In genomic region chr2:18046758-18047645, GRCm38 (mm10) we compare ENCODE assay signal across 8 mouse cellular contexts. TPM values are rescaled to one million over a fixed set of nuclear protein-coding genes. Genes with fewer than 3 reads are reported as not detected.
DNase-seq lines count a peak whose midpoint lies in the region; ATAC-seq lines count a peak whose summit lies in the region.
"Had no signal": no experiment of that assay in that cellular context is flagged by ENCODE, and none has a peak within 500 bp of the region (broad histone marks: within the 10 kb centered on the region; RNA-seq: fewer than 3 reads in every experiment).

No protein-coding gene starts in this region.

- peak overlapping the region; percentile 90 for H3K4me2 ChIP-seq in hindbrain, embryonic 15.5 days

- peak overlapping the region; percentile 90 for H3K4me3 ChIP-seq in hindbrain, embryonic 15.5 days
- peak overlapping the region; percentile 31 for H3K4me3 ChIP-seq in macrophage (ENCODE audit: inconsistent target)

- DNase-seq in R1 (ENCODE audit: low read depth, low spot score), result peak; percentile 65
- DNase-seq in cerebellum, postnatal 10 days, result peak; percentile 82 to 85
- peak; percentile 62 to 78 for DNase-seq in gastrocnemius, adult 8-10 months (ENCODE audit: low spot score in 2 of 2)
- DNase-seq in left cerebral cortex, adult 8-10 months (ENCODE audit: low spot score in 2 of 2), result peak; percentile 57 to 66
- DNase-seq in right cerebral cortex, postnatal 25 days, result peak; percentile 67

- H3K27me3 ChIP-seq in hindbrain, embryonic 15.5 days, result no peaks in the 10 kb centered on the region

- H3K79me2 ChIP-seq in macrophage (ENCODE audit: inconsistent target), result no peaks in the 10 kb centered on the region

- H3K36me3 ChIP-seq in hindbrain, embryonic 15.5 days, result no peaks in the 10 kb centered on the region
- no peaks in the 10 kb centered on the region for H3K36me3 ChIP-seq in macrophage (ENCODE audit: inconsistent target)

- peak; percentile 2 for ATAC-seq in hindbrain, embryonic 15.5 days (ENCODE audit: low FRiP score, low read depth)

- H3K9me3 ChIP-seq in hindbrain, embryonic 15.5 days, result no peaks in the 10 kb centered on the region

- peak overlapping the region; percentile 99 for H3K9ac ChIP-seq in hindbrain, embryonic 15.5 days

- H3K4me1 ChIP-seq in hindbrain, embryonic 15.5 days (replicated peaks), result peaks cover 51% of the 10 kb centered on the region

- under 1% methylated on average over 64 of the region's 64 CpGs for WGBS in hindbrain, embryonic 15.5 days
- WGBS in macrophage (ENCODE audit: missing documents), result under 1% methylated on average over 61 of the region's 64 CpGs

- peak overlapping the region; percentile 100 for H3K27ac ChIP-seq in hindbrain, embryonic 15.5 days (replicated peaks)
- no peak overlapping the region for H3K27ac ChIP-seq in macrophage

RNA-seq across cellular contexts. Expression of gene Skida1, which starts 1.8 kb away (rescaled TPM):
- under 1 TPM; 0.07 to 0.34 (median 0.13) TPM for total RNA-seq in gastrocnemius, adult 8-10 months (2022)
- 6.5 and 7.1 TPM in 2 replicates for polyA plus RNA-seq in hindbrain, embryonic 15.5 days (2015; fragmentation: Nextera tagmentation; extraction: Ambion mirVana)
- total RNA-seq in left cerebral cortex, adult 8-10 months (2022), result 10 to 100 TPM in 1 of 4 experiments, 1 to 10 TPM in 3; 7.9 to 10.6 (median 8.5) TPM
- total RNA-seq in macrophage (2018; cell fraction: chromatin; rRNA removed), result 1 to 10 TPM in 2 of 26 experiments, under 1 TPM in 2, not detected in 22; 0.15 to 1.3 (median 0.61) TPM
- total RNA-seq in macrophage (2018; cell fraction: cytosol; rRNA removed), result under 1 TPM in 5 of 26 experiments, not detected in 21; 0.04 to 0.26 (median 0.05) TPM
- under 1 TPM in 1 of 26 experiments, not detected in 25; 0.34 TPM for total RNA-seq in macrophage (2018; cell fraction: nucleus; rRNA removed)
- polyA plus RNA-seq in macrophage (2018), result not detected in 3 replicates

RNA-seq across cellular contexts. Expression of gene Mllt10, which starts 8.0 kb away (rescaled TPM):
- total RNA-seq in gastrocnemius, adult 8-10 months (2022), result 10 to 100 TPM; 17.3 to 22.4 (median 20.5) TPM
- 45.6 and 50.0 TPM in 2 replicates for polyA plus RNA-seq in hindbrain, embryonic 15.5 days (2015; fragmentation: Nextera tagmentation; extraction: Ambion mirVana)
- total RNA-seq in left cerebral cortex, adult 8-10 months (2022), result 10 to 100 TPM; 53.3 to 62.7 (median 56.5) TPM
- total RNA-seq in macrophage (2018; cell fraction: chromatin; rRNA removed), result 100 to 1,000 TPM in 22 of 26 experiments, 10 to 100 TPM in 4; 46.2 to 299 (median 188) TPM
- total RNA-seq in macrophage (2018; cell fraction: cytosol; rRNA removed), result 10 to 100 TPM in 24 of 26 experiments, 1 to 10 TPM in 2; 4.9 to 29.0 (median 20.5) TPM
- 100 to 1,000 TPM in 9 of 26 experiments, 10 to 100 TPM in 17; 34.7 to 160 (median 79.6) TPM for total RNA-seq in macrophage (2018; cell fraction: nucleus; rRNA removed)
- polyA plus RNA-seq in macrophage (2018), result 14.8 to 17.0 TPM (median 16.7 TPM) in 3 replicates

RNA-seq across cellular contexts. Expression of gene A930004D18Rik, which starts 9.5 kb away (rescaled TPM):
- under 1 TPM in 2 of 4 experiments, not detected in 2; 0.17 to 0.38 TPM for total RNA-seq in gastrocnemius, adult 8-10 months (2022)
- polyA plus RNA-seq in hindbrain, embryonic 15.5 days (2015; fragmentation: Nextera tagmentation; extraction: Ambion mirVana), result 10.8 and 11.1 TPM in 2 replicates
- total RNA-seq in left cerebral cortex, adult 8-10 months (2022), result 1 to 10 TPM; 1.8 to 3.5 (median 2.2) TPM
- 1 to 10 TPM in 2 of 26 experiments, under 1 TPM in 2, not detected in 22; 0.23 to 1.8 (median 0.97) TPM for total RNA-seq in macrophage (2018; cell fraction: chromatin; rRNA removed)
- total RNA-seq in macrophage (2018; cell fraction: cytosol; rRNA removed), result under 1 TPM in 12 of 26 experiments, not detected in 14; 0.03 to 0.15 (median 0.05) TPM
- total RNA-seq in macrophage (2018; cell fraction: nucleus; rRNA removed), result under 1 TPM in 5 of 26 experiments, not detected in 21; 0.12 to 0.34 (median 0.17) TPM
- polyA plus RNA-seq in macrophage (2018), result 0.09 to 0.53 TPM in 2 of 3 replicates, not detected in the other

RNA-seq across cellular contexts. Expression of gene H2al2a, which starts 50.2 kb away (rescaled TPM):
- total RNA-seq in gastrocnemius, adult 8-10 months (2022), result not detected
- polyA plus RNA-seq in hindbrain, embryonic 15.5 days (2015; fragmentation: Nextera tagmentation; extraction: Ambion mirVana), result not detected in 2 replicates
- not detected for total RNA-seq in left cerebral cortex, adult 8-10 months (2022)
- total RNA-seq in macrophage (2018; cell fraction: chromatin; rRNA removed), result not detected
- not detected for total RNA-seq in macrophage (2018; cell fraction: cytosol; rRNA removed)
- not detected for total RNA-seq in macrophage (2018; cell fraction: nucleus; rRNA removed)
- polyA plus RNA-seq in macrophage (2018), result not detected in 3 replicates
- total RNA-seq: layer of hippocampus, postnatal 25 days had no signal

Comparison
In these comparisons a context has a peak if more than half of its experiments do, and no peak if none do; other contexts are left out.
1. RNA of gene Skida1, which starts 1.8 kb away (total RNA-seq): 7.9 to 10.6 TPM in left cerebral cortex, adult 8-10 months; 0.07 to 0.34 TPM in gastrocnemius, adult 8-10 months; every median in the first group is over 4 times any median in the second.
2. Peak in every context shown above with its lines, with median percentiles within 50 percentile points of each other: DNase-seq.